Mouse (Mus musculus) neural tube, embryonic 13.5 days (tissue): ENCODE data around the gene Mybpc3. TPM values are rescaled to one million over a fixed set of nuclear protein-coding genes. Genes with fewer than 3 reads are reported as not detected.

Source experiments
- ATAC-seq: fragments of 200-750 bp; cut with Nextera tagmentation; 2 replicates; pipeline ENCODE4 v1.8.0; 2017; ENCODE audit warnings: low read depth, mild to moderate bottlenecking, moderate TSS enrichment, moderate library complexity
- H3K27ac ChIP-seq: fragments of 300-500 bp; sonication (generic); replicated peaks from 2 replicates; pipeline ENCODE4 v1.5.1; 2015; ENCODE audit warnings: moderate library complexity, mild to moderate bottlenecking, inconsistent platforms
- H3K27me3 ChIP-seq: fragments of 300-500 bp; sonication (generic); 2 replicates; pipeline ENCODE4 v1.6.1; 2015; ENCODE audit warnings: mild to moderate bottlenecking, inconsistent platforms
- H3K36me3 ChIP-seq: fragments of 300-500 bp; sonication (generic); 2 replicates; pipeline ENCODE4 v1.6.1; 2015; ENCODE audit warnings: mild to moderate bottlenecking, inconsistent platforms
- H3K4me1 ChIP-seq: fragments of 300-500 bp; sonication (generic); replicated peaks from 2 replicates; pipeline ENCODE4 v1.6.1; 2015; ENCODE audit warnings: inconsistent platforms
- H3K4me2 ChIP-seq: fragments of 300-500 bp; sonication (generic); 2 replicates; pipeline ENCODE4 v1.6.1; 2015; ENCODE audit warnings: inconsistent platforms, mild to moderate bottlenecking, moderate library complexity
- H3K4me3 ChIP-seq: fragments of 300-500 bp; sonication (generic); 2 replicates; pipeline ENCODE4 v1.5.1; 2015; ENCODE audit warnings: mild to moderate bottlenecking, inconsistent platforms
- H3K9ac ChIP-seq: fragments of 300-500 bp; sonication (generic); 2 replicates; pipeline ENCODE4 v1.6.1; 2015; ENCODE audit warnings: moderate library complexity, mild to moderate bottlenecking, inconsistent platforms
- H3K9me3 ChIP-seq: fragments of 300-500 bp; sonication (generic); 2 replicates; pipeline ENCODE4 v1.6.1; 2016; ENCODE audit warnings: inconsistent platforms
- WGBS: fragments of 180-500 bp; shearing (Covaris S2); methylation state at CpG from one replicate; pipeline ENCODE4 v1.1.7; 2015; 5-methylcytosine and 5-hydroxymethylcytosine counted together
- polyA plus RNA-seq: library from polyadenylated mRNA; unstranded; fragments of >200 nt; fragmentation: Nextera tagmentation; extraction: Ambion mirVana; gene quantifications from 2 replicates; pipeline ENCODE4 v1.2.1, GENCODE M21; 2015

Gene Mybpc3
- polyA plus RNA-seq, 1 experiment from 2014 or later = 0.56 TPM

GRCm38 (mm10) chr2:91128761-91129160 is 10.8 kb downstream of the Mybpc3 start:
- H3K4me3 ChIP-seq = no peak overlapping the region
- H3K4me1 ChIP-seq = no peaks in the 10 kb centered on the region
- no peaks in the 10 kb centered on the region for H3K9me3 ChIP-seq
- H3K4me2 ChIP-seq = no peak overlapping the region
- H3K36me3 ChIP-seq = no peaks in the 10 kb centered on the region
- H3K9ac ChIP-seq = no peak overlapping the region
- WGBS = 89% methylated on average over 5 of the region's 5 CpGs
- no peaks in the 10 kb centered on the region for H3K27me3 ChIP-seq
- no peak overlapping the region for H3K27ac ChIP-seq
- no peak for ATAC-seq

GRCm38 (mm10) chr2:91130126-91130525 is 12.2 kb downstream of the Mybpc3 start:
- Histone ChIP-seq H3K4me1 (no peaks in the 10 kb centered on the region), H3K27ac (no peak overlapping the region), H3K36me3 (no peaks in the 10 kb centered on the region), H3K4me3 (no peak overlapping the region), H3K27me3 (no peaks in the 10 kb centered on the region), H3K4me2 (no peak overlapping the region), H3K9me3 (no peaks in the 10 kb centered on the region), H3K9ac (no peak overlapping the region)
- no peak for ATAC-seq
- WGBS = 94% methylated on average over 6 of the region's 6 CpGs

GRCm38 (mm10) chr2:91131251-91131650 is 13.3 kb downstream of the Mybpc3 start:
- ATAC-seq = no peak
- Histone ChIP-seq H3K9ac (no peak overlapping the region), H3K4me3 (no peak overlapping the region), H3K9me3 (no peaks in the 10 kb centered on the region), H3K4me1 (no peaks in the 10 kb centered on the region), H3K27me3 (no peaks in the 10 kb centered on the region), H3K4me2 (no peak overlapping the region), H3K36me3 (no peaks in the 10 kb centered on the region), H3K27ac (no peak overlapping the region)
- 92% methylated on average over 15 of the region's 15 CpGs for whole genome bisulfite sequencing

GRCm38 (mm10) chr2:91132035-91132434 is 14.1 kb downstream of the Mybpc3 start:
- H3K4me1 ChIP-seq = no peaks in the 10 kb centered on the region
- 86% methylated on average over 3 of the region's 3 CpGs for WGBS
- ATAC-seq = no peak

GRCm38 (mm10) chr2:91136513-91137412 is 18.8 kb downstream of the Mybpc3 start:
- Histone ChIP-seq H3K4me3 (no peak overlapping the region), H3K27ac (no peak overlapping the region), H3K36me3 (peaks cover 52% of the 10 kb centered on the region), H3K9me3 (no peaks in the 10 kb centered on the region), H3K9ac (no peak overlapping the region), H3K27me3 (no peaks in the 10 kb centered on the region), H3K4me2 (no peak overlapping the region), H3K4me1 (no peaks in the 10 kb centered on the region)
- ATAC-seq = no peak
- WGBS = 84% methylated on average over 11 of the region's 11 CpGs

More at GRCm38 (mm10) chr2:91132035-91132434, 14.1 kb downstream of the Mybpc3 start:
- no peaks in the 10 kb centered on the region for H3K27me3 ChIP-seq
- H3K36me3 ChIP-seq = peaks cover 7% of the 10 kb centered on the region
- no peak overlapping the region for H3K4me3 ChIP-seq
- no peaks in the 10 kb centered on the region for H3K9me3 ChIP-seq
- H3K9ac ChIP-seq = no peak overlapping the region
- no peak overlapping the region for H3K4me2 ChIP-seq
- H3K27ac ChIP-seq = no peak overlapping the region

GRCm38 (mm10) chr2:91137481-91137880 is 19.5 kb downstream of the Mybpc3 start:
- Histone ChIP-seq H3K27me3 (no peaks in the 10 kb centered on the region), H3K4me1 (no peaks in the 10 kb centered on the region), H3K9ac (no peak overlapping the region), H3K4me2 (no peak overlapping the region), H3K9me3 (no peaks in the 10 kb centered on the region), H3K36me3 (peaks cover 59% of the 10 kb centered on the region), H3K4me3 (no peak overlapping the region), H3K27ac (no peak overlapping the region)
- 81% methylated on average over 6 of the region's 6 CpGs for WGBS
- ATAC-seq = no peak

- no peak overlapping the region for H3K4me3 ChIP-seq
- H3K4me2 ChIP-seq = no peak overlapping the region
- WGBS = 79% methylated on average over 5 of the region's 5 CpGs
- no peaks in the 10 kb centered on the region for H3K27me3 ChIP-seq
- no peak overlapping the region for H3K9ac ChIP-seq
- H3K9me3 ChIP-seq = no peaks in the 10 kb centered on the region
- ATAC-seq = no peak
- no peak overlapping the region for H3K27ac ChIP-seq
- no peaks in the 10 kb centered on the region for H3K4me1 ChIP-seq
- H3K36me3 ChIP-seq = peaks cover 76% of the 10 kb centered on the region
Observed at GRCm38 (mm10) chr2:91139311-91139710, 21.4 kb downstream of the Mybpc3 start.

- Histone ChIP-seq H3K36me3 (peaks cover 80% of the 10 kb centered on the region), H3K4me1 (no peaks in the 10 kb centered on the region), H3K9me3 (no peaks in the 10 kb centered on the region), H3K27me3 (no peaks in the 10 kb centered on the region), H3K4me2 (no peak overlapping the region), H3K27ac (no peak overlapping the region), H3K4me3 (no peak overlapping the region), H3K9ac (no peak overlapping the region)
- WGBS = 82% methylated on average over 8 of the region's 8 CpGs
- ATAC-seq = no peak
Observed at GRCm38 (mm10) chr2:91139764-91140163, 21.8 kb downstream of the Mybpc3 start.

GRCm38 (mm10) chr2:91142920-91143319 is 25.0 kb downstream of the Mybpc3 start:
- Histone ChIP-seq H3K27ac (no peak overlapping the region), H3K4me3 (no peak overlapping the region), H3K27me3 (no peaks in the 10 kb centered on the region), H3K9me3 (no peaks in the 10 kb centered on the region), H3K9ac (no peak overlapping the region), H3K4me2 (no peak overlapping the region), H3K36me3 (peaks cover 96% of the 10 kb centered on the region), H3K4me1 (no peaks in the 10 kb centered on the region)
- no peak for ATAC-seq
- WGBS = 94% methylated on average over 6 of the region's 6 CpGs

GRCm38 (mm10) chr2:91143401-91143800 is 25.5 kb downstream of the Mybpc3 start:
- H3K9ac ChIP-seq = no peak overlapping the region
- no peak overlapping the region for H3K27ac ChIP-seq
- no peak for ATAC-seq
- WGBS = 94% methylated on average over 11 of the region's 11 CpGs
- no peaks in the 10 kb centered on the region for H3K9me3 ChIP-seq
- no peak overlapping the region for H3K4me2 ChIP-seq
- no peak overlapping the region for H3K4me3 ChIP-seq
- peaks cover 94% of the 10 kb centered on the region for H3K36me3 ChIP-seq
- no peaks in the 10 kb centered on the region for H3K4me1 ChIP-seq
- no peaks in the 10 kb centered on the region for H3K27me3 ChIP-seq

GRCm38 (mm10) chr2:91148101-91148500 is 30.2 kb downstream of the Mybpc3 start:
- no peak overlapping the region for H3K4me2 ChIP-seq
- no peak overlapping the region for H3K27ac ChIP-seq
- H3K4me1 ChIP-seq = no peaks in the 10 kb centered on the region
- H3K27me3 ChIP-seq = no peaks in the 10 kb centered on the region
- no peaks in the 10 kb centered on the region for H3K9me3 ChIP-seq
- no peak for ATAC-seq
- H3K4me3 ChIP-seq = no peak overlapping the region
- no peak overlapping the region for H3K9ac ChIP-seq
- H3K36me3 ChIP-seq = peaks cover 92% of the 10 kb centered on the region

- Histone ChIP-seq H3K9me3 (no peaks in the 10 kb centered on the region), H3K27ac (no peak overlapping the region), H3K4me1 (no peaks in the 10 kb centered on the region), H3K4me2 (no peak overlapping the region), H3K4me3 (no peak overlapping the region), H3K27me3 (no peaks in the 10 kb centered on the region), H3K36me3 (peaks cover 93% of the 10 kb centered on the region), H3K9ac (no peak overlapping the region)
- ATAC-seq = no peak
- WGBS = 85% methylated on average over 1 of the region's 1 CpGs
Observed at GRCm38 (mm10) chr2:91151331-91151730, 33.4 kb downstream of the Mybpc3 start.

GRCm38 (mm10) chr2:91152885-91153377 is 35.0 kb downstream of the Mybpc3 start:
- H3K4me2 ChIP-seq = no peak overlapping the region
- no peaks in the 10 kb centered on the region for H3K27me3 ChIP-seq
- no peak overlapping the region for H3K4me3 ChIP-seq
- no peaks in the 10 kb centered on the region for H3K4me1 ChIP-seq
- no peak overlapping the region for H3K27ac ChIP-seq
- no peaks in the 10 kb centered on the region for H3K9me3 ChIP-seq
- peaks cover 93% of the 10 kb centered on the region for H3K36me3 ChIP-seq
- 86% methylated on average over 3 of the region's 3 CpGs for WGBS
- no peak overlapping the region for H3K9ac ChIP-seq
- ATAC-seq = no peak
